17 mouse cellular contexts compared by ENCODE assay signal in the genomic region with DNA sequence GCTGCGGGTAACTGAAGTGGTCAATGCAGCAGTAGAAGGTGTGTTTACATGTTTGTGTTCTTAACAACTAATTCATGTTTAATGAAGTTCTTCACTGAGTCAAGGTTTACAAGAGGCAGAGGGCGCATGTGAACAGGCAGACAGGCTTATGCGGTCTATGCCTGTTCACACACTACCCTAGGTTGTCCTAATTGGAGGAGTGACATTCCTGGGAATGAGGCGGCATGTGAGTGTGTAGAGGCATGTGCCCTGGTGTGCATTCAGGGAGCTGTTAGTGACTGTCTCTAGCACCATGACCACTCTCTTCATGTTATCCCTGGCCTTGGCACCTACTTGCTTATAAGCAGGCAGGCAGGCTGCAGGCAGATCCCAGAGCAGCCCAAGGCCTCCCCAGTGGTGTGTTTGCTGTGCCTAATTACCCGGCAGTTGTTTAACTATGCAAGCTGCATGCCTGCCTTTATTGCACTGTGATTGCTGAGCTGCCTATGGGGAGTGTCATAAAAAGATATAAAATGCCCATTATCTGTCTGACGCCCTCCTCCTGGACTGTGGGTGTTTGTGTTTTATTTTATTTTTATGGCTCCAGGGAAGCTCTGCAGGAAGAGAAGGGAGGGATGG. TPM values are rescaled to one million over a fixed set of nuclear protein-coding genes. Genes with fewer than 3 reads are reported as not detected.
DNase-seq lines count a peak whose midpoint lies in the region; ATAC-seq and TF ChIP-seq lines count a peak whose summit lies in the region.
"Had no signal": no experiment of that assay in that cellular context is flagged by ENCODE, and none has a peak within 500 bp of the region (broad histone marks: within the 10 kb centered on the region; RNA-seq: fewer than 3 reads in every experiment).

No protein-coding gene starts in this region.

- TF ChIP-seq POLR2A in lung, adult 2 months (IDR thresholded peaks at IDR 0.05; ENCODE audit: borderline replicate concordance, extremely low read depth, low read depth, low read length) = no peak

- ATAC-seq in midbrain, embryonic 14.5 days (ENCODE audit: low FRiP score, low TSS enrichment) = no peak
- no peak for ATAC-seq in midbrain, embryonic 11.5 days (ENCODE audit: low FRiP score)
- ATAC-seq in limb, embryonic 13.5 days (ENCODE audit: low FRiP score, low read depth) = peak; percentile 73; the same call in 1 of the 2 replicates
- ATAC-seq in forebrain, postnatal 0 days = no peak

- DNase-seq in gastrocnemius, adult 2 months = peak; percentile 6
- no peak for DNase-seq in gastrocnemius, postnatal 10 days
- DNase-seq in midbrain, embryonic 14.5 days = no peak
- no peak for DNase-seq in midbrain, embryonic 11.5 days (ENCODE audit: low spot score, missing footprints)
- DNase-seq in embryo, embryonic 11 days = no peak
- DNase-seq in lung, adult 2 months = no peak
- DNase-seq in forebrain, postnatal 0 days = no peak
- DNase-seq: adrenal gland, adult 8-10 months; cerebellum, postnatal 10 days; kidney, postnatal 4 days; liver; right cerebral cortex, adult 18-20 months; thymus, postnatal 36 days had no signal

- H3K9ac ChIP-seq in midbrain, embryonic 14.5 days (replicated peaks; ENCODE audit: low read length) = 0 out of 2 replicates have a peak overlapping the region, but pooled peaks have one; percentile 7
- H3K9ac ChIP-seq in midbrain, embryonic 11.5 days (ENCODE audit: low read length) = no peak overlapping the region
- H3K9ac ChIP-seq in limb, embryonic 13.5 days = no peak overlapping the region
- no peak overlapping the region for H3K9ac ChIP-seq in forebrain, postnatal 0 days

- no peak overlapping the region for H3K4me2 ChIP-seq in midbrain, embryonic 14.5 days (ENCODE audit: low read length)
- H3K4me2 ChIP-seq in midbrain, embryonic 11.5 days = no peak overlapping the region
- H3K4me2 ChIP-seq in limb, embryonic 13.5 days (replicated peaks) = no peak overlapping the region
- no peak overlapping the region for H3K4me2 ChIP-seq in forebrain, postnatal 0 days (ENCODE audit: low read depth)

- no peaks in the 10 kb centered on the region for H3K9me3 ChIP-seq in midbrain, embryonic 14.5 days (ENCODE audit: control insufficient read depth, low read length)
- H3K9me3 ChIP-seq in midbrain, embryonic 11.5 days (ENCODE audit: control insufficient read depth, low read length) = no peaks in the 10 kb centered on the region
- no peaks in the 10 kb centered on the region for H3K9me3 ChIP-seq in limb, embryonic 13.5 days
- no peaks in the 10 kb centered on the region for H3K9me3 ChIP-seq in forebrain, postnatal 0 days (ENCODE audit: low read length)

- WGBS in midbrain, embryonic 14.5 days = 78% methylated on average over 6 of the region's 6 CpGs
- WGBS in midbrain, embryonic 11.5 days = 85% methylated on average over 6 of the region's 6 CpGs
- 22% methylated on average over 6 of the region's 6 CpGs for WGBS in limb, embryonic 13.5 days
- 82% methylated on average over 6 of the region's 6 CpGs for whole genome bisulfite sequencing in lung, adult 2 months
- 68% methylated on average over 6 of the region's 6 CpGs for WGBS in forebrain, postnatal 0 days

- no peaks in the 10 kb centered on the region for H3K36me3 ChIP-seq in midbrain, embryonic 14.5 days (ENCODE audit: control insufficient read depth, insufficient read depth, low read length)
- no peaks in the 10 kb centered on the region for H3K36me3 ChIP-seq in midbrain, embryonic 11.5 days (ENCODE audit: control insufficient read depth, insufficient read depth, low read length)
- H3K36me3 ChIP-seq in limb, embryonic 13.5 days = peaks cover 45% of the 10 kb centered on the region
- H3K36me3 ChIP-seq in forebrain, postnatal 0 days (ENCODE audit: insufficient read depth) = peaks cover 5% of the 10 kb centered on the region; the same call in 1 of the 2 replicates

- intact Hi-C loops in gastrocnemius, adult 2 months (cut with DNase I) = no loop called here

- H3K4me1 ChIP-seq in midbrain, embryonic 14.5 days (ENCODE audit: control insufficient read depth, insufficient read depth, low read length) = peaks cover 5% of the 10 kb centered on the region
- no peaks in the 10 kb centered on the region for H3K4me1 ChIP-seq in midbrain, embryonic 11.5 days (ENCODE audit: control insufficient read depth, insufficient read depth, low read length)
- H3K4me1 ChIP-seq in limb, embryonic 13.5 days = peaks cover 29% of the 10 kb centered on the region
- H3K4me1 ChIP-seq in lung, adult 2 months (ENCODE audit: control insufficient read depth, insufficient read depth, low read length) = no peaks in the 10 kb centered on the region
- H3K4me1 ChIP-seq in forebrain, postnatal 0 days (ENCODE audit: insufficient read depth) = no peaks in the 10 kb centered on the region

- H3K27me3 ChIP-seq in midbrain, embryonic 14.5 days (ENCODE audit: control insufficient read depth, insufficient read depth, low read length) = no peaks in the 10 kb centered on the region
- no peaks in the 10 kb centered on the region for H3K27me3 ChIP-seq in midbrain, embryonic 11.5 days (ENCODE audit: control insufficient read depth, insufficient read depth, low read length)
- no peaks in the 10 kb centered on the region for H3K27me3 ChIP-seq in limb, embryonic 13.5 days
- H3K27me3 ChIP-seq in forebrain, postnatal 0 days (ENCODE audit: insufficient read depth, low read length) = no peaks in the 10 kb centered on the region

- H3K4me3 ChIP-seq in gastrocnemius, adult 2 months = no peak overlapping the region
- H3K4me3 ChIP-seq in midbrain, embryonic 14.5 days (replicated peaks; ENCODE audit: low read depth, low read length) = no peak overlapping the region
- H3K4me3 ChIP-seq in midbrain, embryonic 11.5 days (ENCODE audit: low read depth, low read length) = no peak overlapping the region
- H3K4me3 ChIP-seq in limb, embryonic 13.5 days = no peak overlapping the region
- H3K4me3 ChIP-seq in lung, adult 2 months (replicated peaks; ENCODE audit: extremely low read depth, low read depth, low read length) = no peak overlapping the region
- no peak overlapping the region for H3K4me3 ChIP-seq in forebrain, postnatal 0 days (ENCODE audit: low read depth, low read length)
- H3K4me3 ChIP-seq: forebrain, embryonic 10.5 days; megakaryocyte, embryonic 14.5 days had no signal

- TF ChIP-seq CTCF in gastrocnemius, adult 2 months (IDR thresholded peaks at IDR 0.05) = no peak
- no peak for TF ChIP-seq CTCF in lung, adult 2 months (IDR thresholded peaks at IDR 0.05; ENCODE audit: insufficient read depth, low read length)
- TF ChIP-seq CTCF in forebrain, postnatal 0 days (IDR thresholded peaks at IDR 0.05; ENCODE audit: low read depth) = no peak

- H3K27ac ChIP-seq in gastrocnemius, adult 2 months = no peak overlapping the region
- no peak overlapping the region for H3K27ac ChIP-seq in midbrain, embryonic 14.5 days (replicated peaks; ENCODE audit: low read depth, low read length)
- no peak overlapping the region for H3K27ac ChIP-seq in midbrain, embryonic 11.5 days (ENCODE audit: low read depth, low read length)
- H3K27ac ChIP-seq in limb, embryonic 13.5 days = peak overlapping the region; percentile 55
- H3K27ac ChIP-seq in forebrain, postnatal 0 days (ENCODE audit: low read depth, low read length) = no peak overlapping the region
- H3K27ac ChIP-seq: forebrain, embryonic 10.5 days; stomach, postnatal 0 days had no signal

RNA-seq across cellular contexts. Expression of a gene that starts 51.9 kb away (rescaled TPM):
- 10 to 100 TPM; 15.1 to 17.5 TPM for total RNA-seq in gastrocnemius, adult 2 months (2021)
- 10 to 100 TPM; 18.8 to 22.7 TPM for total RNA-seq in gastrocnemius, postnatal 10 days (2021)
- polyA plus RNA-seq in midbrain, embryonic 14.5 days (2014; fragmentation: Nextera tagmentation; extraction: Ambion mirVana) = 86.6 and 91.5 TPM in 2 replicates
- 80.7 and 81.2 TPM in 2 replicates for polyA plus RNA-seq in midbrain, embryonic 11.5 days (2014; fragmentation: Nextera tagmentation; extraction: Ambion mirVana)
- 78.2 and 80.5 TPM in 2 replicates for polyA plus RNA-seq in limb, embryonic 13.5 days (2015; fragmentation: Nextera tagmentation; extraction: Ambion mirVana)
- polyA plus RNA-seq in lung, adult 2 months (2012; rRNA removed) = 18.8 and 23.5 TPM in 2 replicates
- total RNA-seq in forebrain, postnatal 0 days (2014; rRNA removed) = 75.0 and 88.4 TPM in 2 replicates
- 80.4 and 84.7 TPM in 2 replicates for polyA plus RNA-seq in forebrain, postnatal 0 days (2015; fragmentation: Nextera tagmentation; extraction: Ambion mirVana)
